Mouse (Mus musculus) neural tube, embryonic 10.5 days (tissue): ENCODE data around the gene Cyp4x1.

ENCODE experiments used
- DNase-seq: peaks from one replicate; pipeline ENCODE4 v3.0.0-alpha.2; 2017; ENCODE audit warnings: low spot score; ENCODE audit errors: extremely low spot score

The Cyp4x1 gene

DNA sequence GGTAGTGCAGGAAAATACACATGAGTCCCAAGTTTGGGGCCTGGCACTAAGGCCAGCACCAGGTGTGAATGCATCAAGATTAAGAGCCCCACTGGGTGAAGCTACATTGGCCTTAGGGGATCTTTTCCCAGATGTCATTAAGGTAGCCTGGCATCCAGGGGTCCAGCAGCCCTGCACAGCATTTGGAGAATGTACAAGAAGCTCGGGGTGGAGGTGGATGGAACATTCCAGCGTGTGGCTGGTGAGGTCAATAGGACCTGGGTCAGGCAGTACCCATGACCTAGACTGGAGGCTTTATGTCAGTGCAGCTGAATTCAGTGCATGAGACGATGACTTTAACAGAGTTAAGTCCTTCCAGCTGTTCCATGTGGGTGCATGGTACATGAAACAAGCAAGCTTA lies 42.3 kb downstream of the Cyp4x1 start:
- no peak for DNase-seq

DNA sequence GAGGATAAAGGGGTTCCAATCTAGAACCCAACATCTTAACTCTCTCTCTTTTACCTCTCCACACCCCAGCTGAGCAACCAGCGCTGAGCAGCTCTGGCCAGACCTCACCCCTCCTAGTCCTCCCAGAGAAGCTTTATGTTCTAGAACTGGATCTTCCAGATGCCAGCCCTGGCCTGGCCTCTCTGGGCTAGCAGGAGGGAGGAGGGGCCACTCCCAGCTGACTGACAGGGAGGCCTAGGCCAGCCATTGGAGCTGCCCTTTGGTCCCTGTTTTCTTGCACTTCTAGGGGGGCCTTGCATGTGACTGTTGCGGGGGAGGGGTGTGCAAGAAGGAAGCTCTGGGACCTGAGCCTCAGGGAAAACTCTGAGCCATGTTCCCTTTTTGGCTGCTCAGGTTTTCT lies 43.5 kb downstream of the Cyp4x1 start:
- DNase-seq = no peak

GRCm38 (mm10) chr4:115088611-115089338 lies 45.3 kb downstream of the Cyp4x1 start, which contains the start of gene Pdzk1ip1:
Gene Pdzk1ip1, plus strand, starts transcription at chr4:115088708.
- no peak for DNase-seq

- no peak for DNase-seq
Measured at GRCm38 (mm10) chr4:115086763-115087415, 47.2 kb downstream of the Cyp4x1 start.

GRCm38 (mm10) chr4:115086257-115086656 lies 47.8 kb downstream of the Cyp4x1 start:
- no peak for DNase-seq

DNA sequence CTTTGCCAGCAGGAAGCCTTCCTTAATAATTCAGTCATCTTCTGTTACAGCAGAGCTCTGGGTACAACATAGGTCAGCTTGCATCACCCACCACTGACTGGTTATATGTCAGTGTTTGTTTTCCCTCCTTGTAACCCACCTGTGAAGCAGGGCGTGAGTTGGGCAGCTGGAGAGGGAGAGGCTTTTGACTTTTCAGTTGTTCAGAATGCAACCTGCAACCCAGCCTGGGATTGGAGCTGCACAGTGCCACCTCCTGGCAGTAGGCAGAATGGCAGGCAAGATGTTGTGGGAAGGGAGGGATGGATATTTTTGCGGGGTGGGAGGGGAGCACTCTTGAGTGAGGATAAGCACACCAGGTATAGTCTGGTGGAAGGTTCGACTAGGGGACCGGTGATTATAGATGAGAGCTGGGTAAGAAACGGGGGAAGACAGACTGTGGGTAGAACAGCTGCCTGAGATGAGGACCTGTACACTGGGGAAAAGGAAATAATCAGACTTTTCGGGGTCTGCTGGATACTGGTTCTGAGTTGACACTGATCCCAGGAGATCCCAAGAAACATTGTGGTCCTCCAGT lies 48.5 kb downstream of the Cyp4x1 start:
- peak; percentile 73 for DNase-seq

DNA sequence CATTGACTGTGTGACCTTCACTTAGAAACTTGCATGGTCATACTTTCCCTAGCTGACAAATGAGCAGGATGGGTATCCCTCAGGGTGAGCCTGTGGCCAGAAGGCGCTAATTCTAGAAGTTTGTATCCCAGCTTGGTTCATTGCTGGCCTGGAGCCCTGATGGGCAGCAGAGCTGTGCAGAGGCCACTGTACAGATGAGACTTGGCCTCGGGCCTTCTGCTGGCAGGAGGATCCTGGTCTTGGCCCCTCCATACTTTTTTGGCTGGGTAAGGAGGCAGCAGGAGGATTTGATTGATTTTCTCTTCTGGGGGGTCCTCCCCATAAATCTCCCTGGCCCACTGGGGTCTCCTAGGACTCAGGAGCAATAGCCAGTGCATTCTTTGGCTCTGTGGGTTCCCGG lies 51.0 kb downstream of the Cyp4x1 start:
- DNase-seq = no peak

- DNase-seq = no peak
Measured at GRCm38 (mm10) chr4:115079821-115080349, 54.2 kb downstream of the Cyp4x1 start.

DNA sequence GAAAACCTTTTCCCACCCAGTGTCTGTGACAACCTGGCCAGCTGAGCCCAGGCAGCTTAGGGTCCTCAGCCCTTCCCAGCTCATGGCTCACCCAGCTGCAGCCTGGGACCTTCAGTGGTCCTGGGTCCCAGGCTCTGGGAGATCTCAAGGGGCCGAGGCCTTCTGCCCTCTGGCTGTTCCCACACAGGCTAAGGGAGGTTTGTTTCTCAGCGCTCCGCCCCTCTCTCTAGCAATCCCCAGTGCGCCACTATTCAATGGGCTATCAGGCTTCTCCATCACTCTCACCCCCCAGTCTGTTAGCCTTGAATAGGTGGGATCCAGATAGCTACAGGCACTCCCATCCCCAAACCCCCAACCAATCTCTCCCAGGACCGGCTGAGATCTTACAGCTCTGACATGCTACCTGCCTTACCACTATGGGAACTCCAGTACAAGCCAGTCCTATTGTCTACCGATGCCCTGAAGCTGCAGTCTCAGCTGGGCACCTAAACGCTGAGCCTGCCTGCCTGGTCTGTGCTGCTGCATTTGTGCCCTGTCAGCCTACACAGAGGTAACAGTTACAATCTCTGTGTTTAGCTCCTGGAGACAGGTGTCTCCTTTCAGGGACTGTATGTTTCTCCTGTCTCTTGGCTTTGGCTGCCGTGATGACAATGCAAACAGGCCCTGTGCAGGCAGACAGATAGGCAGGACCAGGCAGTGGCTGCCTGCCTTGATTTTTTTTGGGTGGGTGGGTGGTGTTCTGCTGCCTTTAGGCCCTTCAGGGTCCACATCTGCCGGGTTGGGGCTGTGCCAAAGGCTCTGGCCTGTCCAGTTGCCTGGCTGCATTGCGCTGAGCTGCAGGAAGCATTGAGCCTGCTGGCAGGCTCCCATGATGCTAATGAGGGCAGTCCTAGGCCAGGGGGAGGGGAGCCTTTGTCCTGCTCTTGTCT lies 54.9 kb downstream of the Cyp4x1 start:
- peak; percentile 52 for DNase-seq

DNA sequence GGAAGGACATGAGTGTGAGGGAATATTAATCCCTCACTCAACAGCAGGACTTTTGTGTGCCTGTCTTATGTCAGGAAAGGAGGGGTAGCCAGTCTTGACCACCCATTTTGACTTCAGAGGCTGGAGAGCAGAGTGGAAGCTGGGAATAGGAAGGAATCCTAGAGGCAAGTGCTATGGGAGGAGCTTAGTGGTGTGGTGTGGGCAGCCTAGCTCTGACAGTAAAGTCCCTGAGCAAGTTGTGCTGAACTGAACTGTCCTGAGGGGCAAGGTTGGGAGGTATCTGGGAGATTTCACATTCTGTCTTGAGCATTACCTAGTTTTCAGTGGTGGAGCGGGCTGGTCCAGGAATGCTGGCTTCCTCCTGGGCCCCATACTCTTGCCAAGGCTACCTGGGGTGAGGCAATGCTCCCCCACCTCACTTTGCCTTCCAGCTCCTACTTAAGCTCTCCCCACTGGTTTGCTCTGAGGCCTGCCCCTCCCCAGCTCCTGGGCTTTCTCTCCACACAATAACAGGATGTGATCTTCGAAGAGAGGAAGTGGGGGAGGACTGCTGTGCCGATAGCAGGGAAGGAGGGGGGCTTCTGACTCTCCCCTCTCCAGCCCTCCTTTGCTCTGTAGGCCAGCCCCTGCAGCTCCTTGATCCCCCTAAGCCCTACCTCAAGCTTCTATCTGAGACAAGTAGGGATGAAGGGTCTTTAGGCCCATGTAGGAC lies 58.7 kb downstream of the Cyp4x1 start:
- no peak for DNase-seq

DNA sequence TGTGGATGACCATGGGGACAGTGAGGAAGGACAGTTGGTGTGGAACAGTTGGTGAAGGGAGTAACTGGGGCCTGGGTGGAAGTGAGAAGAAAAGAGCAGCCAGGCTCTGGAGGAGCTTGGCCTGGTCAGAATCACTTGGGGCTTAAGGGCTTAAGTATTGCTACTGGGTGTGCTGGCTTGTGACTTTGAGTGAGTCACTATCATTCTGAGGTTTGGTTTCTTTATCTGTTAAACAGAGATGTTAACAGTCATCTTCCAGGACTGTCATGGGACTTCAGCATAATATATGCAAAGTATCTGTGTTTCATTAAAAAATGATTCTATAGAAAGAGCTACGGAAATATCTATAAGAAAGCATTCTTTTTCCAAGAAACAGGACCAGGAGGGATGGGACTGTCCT lies 59.3 kb downstream of the Cyp4x1 start:
- DNase-seq = no peak

GRCm38 (mm10) chr4:115071668-115072067 lies 62.4 kb downstream of the Cyp4x1 start:
- DNase-seq = no peak

DNA sequence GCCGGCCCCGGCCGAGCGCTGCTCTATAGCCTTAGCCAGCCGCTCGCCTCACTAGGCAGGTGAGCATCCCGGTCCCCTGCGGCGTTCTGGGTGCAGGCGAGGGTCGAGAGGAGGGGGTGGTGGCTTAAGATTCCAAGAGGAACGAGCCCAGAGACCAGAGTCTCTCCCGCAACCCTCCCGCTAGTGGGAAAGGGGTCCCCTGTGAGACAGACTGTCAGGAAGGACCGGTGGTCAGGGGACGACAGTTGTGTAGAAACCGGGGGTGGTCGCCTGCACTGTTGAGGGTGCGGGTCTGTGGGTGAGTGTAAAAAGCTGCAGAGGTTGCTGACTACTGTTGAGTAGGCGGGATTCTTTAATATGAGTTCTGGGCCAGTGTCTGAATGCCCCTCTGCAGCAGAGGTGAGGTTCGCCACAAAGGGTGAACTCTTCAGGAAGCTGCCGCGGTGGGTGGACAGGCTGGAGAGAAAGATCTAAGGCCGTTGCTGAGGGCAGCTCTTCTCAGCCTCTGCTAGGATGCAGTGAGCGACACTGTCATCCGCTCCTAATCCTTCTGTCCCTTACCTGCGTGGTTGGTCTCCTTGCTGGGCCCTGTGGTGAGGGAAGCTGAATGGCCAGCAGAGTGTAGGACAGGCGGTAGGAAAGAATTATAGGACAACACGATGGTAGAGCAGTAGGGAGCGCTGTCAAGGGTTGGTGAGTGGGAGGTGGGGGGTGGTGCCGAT lies 70.4 kb downstream of the Cyp4x1 start:
- DNase-seq = peak; percentile 36

DNA sequence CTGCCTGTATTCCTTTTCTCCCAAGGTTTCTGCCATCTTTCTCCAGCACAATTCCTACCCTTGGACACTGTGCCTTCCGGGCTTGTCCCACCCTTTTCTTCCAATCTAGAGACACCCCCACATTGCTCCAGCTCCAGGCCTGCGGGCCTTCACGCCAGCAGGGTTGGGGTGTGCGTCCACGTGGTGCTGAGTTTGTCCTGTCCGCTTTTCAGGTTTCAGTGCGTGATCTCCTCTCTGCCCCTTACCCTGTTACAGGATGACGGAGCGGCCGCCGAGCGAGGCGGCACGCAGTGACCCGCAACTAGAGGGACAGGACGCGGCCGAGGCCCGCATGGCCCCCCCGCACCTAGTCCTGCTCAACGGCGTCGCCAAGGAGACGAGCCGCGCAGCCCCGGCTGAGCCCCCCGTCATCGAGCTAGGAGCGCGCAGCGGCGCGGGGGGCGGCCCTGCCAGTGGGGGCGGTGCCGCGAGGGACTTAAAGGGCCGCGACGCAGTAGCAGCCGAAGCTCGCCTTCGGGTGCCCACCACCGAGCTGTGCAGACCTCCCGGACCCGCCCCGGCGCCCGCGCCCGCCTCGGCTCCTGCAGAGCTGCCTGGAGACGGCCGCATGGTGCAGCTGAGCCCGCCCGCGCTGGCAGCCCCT lies 71.1 kb downstream of the Cyp4x1 start:
- DNase-seq = peak; percentile 71

- peak; percentile 41 for DNase-seq
Measured at GRCm38 (mm10) chr4:115062540-115062874, 71.6 kb downstream of the Cyp4x1 start.

DNA sequence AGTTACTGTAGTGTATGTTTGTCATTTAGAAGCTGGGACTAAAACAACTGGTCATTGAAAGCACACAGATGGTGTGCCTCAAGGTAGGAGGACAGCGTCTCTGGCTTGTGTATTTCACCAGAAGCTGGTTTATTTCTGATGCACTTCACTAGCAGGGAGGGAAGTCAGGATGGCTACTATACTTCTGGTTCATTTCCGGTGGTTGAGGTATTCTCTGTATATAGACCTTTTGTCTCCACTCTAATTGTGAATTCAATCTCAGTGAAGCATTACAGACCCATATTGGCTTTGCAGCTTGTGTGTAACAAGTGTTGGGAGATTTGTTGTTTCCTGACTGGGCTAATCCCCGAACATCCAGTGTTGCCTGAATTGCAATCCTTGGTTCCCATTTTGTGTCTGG lies 73.3 kb downstream of the Cyp4x1 start:
- no peak for DNase-seq

DNA sequence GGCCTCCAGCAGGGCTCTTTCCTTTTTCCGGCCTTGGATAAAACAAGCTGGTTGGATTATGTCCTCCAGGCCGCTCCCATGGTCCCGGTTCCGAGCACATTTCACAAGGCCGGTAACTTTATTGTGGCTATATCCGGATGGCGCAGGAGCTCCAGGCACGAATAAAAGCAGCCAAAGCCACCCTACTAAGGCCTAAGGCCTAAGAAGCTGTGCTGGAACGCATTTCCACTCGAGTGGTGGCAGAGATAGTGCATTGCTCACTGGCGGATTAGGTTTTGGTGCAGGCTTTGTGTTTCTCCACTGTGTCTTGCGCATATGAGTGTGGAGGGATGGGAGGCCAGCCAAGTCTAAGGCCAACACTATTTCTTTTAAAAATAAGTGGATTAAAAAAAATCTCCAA lies 74.2 kb downstream of the Cyp4x1 start:
- DNase-seq = peak; percentile 51

DNA sequence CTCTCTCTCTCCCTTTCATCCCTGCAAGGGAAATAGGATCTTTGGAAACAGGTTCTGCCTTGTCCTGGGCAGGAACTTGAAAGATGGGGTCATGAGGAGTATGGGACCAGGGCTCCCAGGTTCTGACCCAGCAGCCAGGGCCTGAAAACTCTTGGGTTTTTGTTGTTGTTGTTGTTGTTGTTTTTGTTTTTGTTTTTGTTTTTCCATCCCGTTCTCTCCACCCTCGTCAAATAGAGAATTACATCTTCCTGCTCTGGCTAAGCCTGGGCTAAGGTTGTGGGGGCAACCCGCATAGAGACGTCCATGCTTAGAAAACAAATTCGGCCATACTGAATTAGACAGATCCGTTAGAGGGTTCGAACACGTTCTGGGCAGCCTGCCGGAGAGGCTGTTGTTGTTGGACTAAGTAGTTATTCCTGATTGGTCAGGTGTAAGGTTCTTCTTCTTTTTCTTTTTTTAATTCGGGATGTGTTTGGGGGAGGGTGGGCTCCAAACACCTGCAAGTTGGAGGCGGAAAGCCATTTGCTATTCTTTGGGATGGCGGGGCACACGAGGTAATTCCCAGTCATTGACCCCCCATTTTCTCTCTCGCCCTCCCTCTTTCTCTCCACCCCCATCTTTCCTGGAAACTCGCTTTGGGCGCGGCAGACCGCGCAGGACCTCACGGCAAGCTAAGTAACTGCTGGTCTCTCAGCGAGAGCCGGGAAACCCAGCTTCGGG lies 75.0 kb downstream of the Cyp4x1 start:
- DNase-seq = peak; percentile 53

DNA sequence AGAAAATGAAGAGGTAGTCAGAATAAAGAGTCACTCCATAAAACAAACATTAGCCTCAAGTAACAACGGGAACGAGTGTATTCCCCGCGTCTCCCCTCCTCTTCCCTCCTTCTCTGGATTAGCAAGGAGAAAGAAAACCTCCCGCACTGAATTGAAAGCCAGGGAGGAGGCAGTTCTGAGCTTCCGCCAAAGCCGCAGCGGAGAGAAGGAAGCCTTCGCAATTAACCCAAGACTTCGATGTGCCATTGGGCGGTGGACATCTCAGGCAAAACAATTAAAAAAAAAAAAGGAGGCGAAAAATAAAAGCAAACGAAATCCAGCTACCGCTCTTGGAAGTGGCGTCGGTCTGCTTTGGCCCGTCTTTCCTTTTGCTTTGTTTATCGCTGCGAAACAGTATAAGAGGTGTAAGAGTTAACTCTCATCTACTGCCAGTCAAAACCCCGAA lies 75.7 kb downstream of the Cyp4x1 start:
- DNase-seq = peak; percentile 54
